Mouse (Mus musculus) small intestine, adult 2 months (tissue): Measurements from ENCODE around the gene Plce1. TPM values are rescaled to one million over a fixed set of nuclear protein-coding genes. Genes with fewer than 3 reads are reported as not detected.

Experiments
- H3K27ac ChIP-seq: fragments of 200-500 bp; 2 replicates; pipeline ENCODE4 v1.5.1; 2012; ENCODE audit warnings: low read depth, low read length, control low read depth, inconsistent platforms; ENCODE audit not compliant: insufficient read depth
- H3K27me3 ChIP-seq: fragments of 200-500 bp; 2 replicates; pipeline ENCODE4 v1.6.1; 2012; ENCODE audit warnings: mild to moderate bottlenecking, moderate library complexity, low read length, inconsistent platforms; ENCODE audit not compliant: control insufficient read depth, insufficient read depth
- H3K36me3 ChIP-seq: fragments of 200-500 bp; 2 replicates; pipeline ENCODE4 v1.6.1; 2012; ENCODE audit warnings: mild to moderate bottlenecking, low read length, control low read depth, inconsistent platforms; ENCODE audit not compliant: control insufficient read depth, insufficient read depth
- H3K4me1 ChIP-seq: fragments of 200-500 bp; 2 replicates; pipeline ENCODE4 v1.6.1; 2012; ENCODE audit warnings: low read length, inconsistent platforms, mixed read lengths; ENCODE audit not compliant: control insufficient read depth, insufficient read depth, insufficient read length
- H3K4me3 ChIP-seq: fragments of 200-500 bp; 2 replicates; pipeline ENCODE4 v1.5.1; 2012; ENCODE audit warnings: low read depth, mild to moderate bottlenecking, control low read depth, inconsistent platforms, low read length, moderate library complexity
- CTCF ChIP-seq: fragments of 200-500 bp; IDR thresholded peaks from 2 replicates; pipeline ENCODE4 v1.5.1; 2012; ENCODE audit warnings: low read depth, mild to moderate bottlenecking, control low read depth, inconsistent platforms, low read length, moderate library complexity, mixed read lengths; ENCODE audit not compliant: insufficient replicate concordance, insufficient read length; ENCODE audit errors: extremely low read depth
- POLR2A ChIP-seq: fragments of 200-500 bp; IDR thresholded peaks from 2 replicates; pipeline ENCODE4 v1.6.1; 2012; ENCODE audit warnings: low read depth, mild to moderate bottlenecking, control low read depth, inconsistent platforms, low read length, moderate library complexity
- WGBS: fragments of 180-500 bp; shearing (Covaris S2); methylation state at CpG from one replicate; pipeline ENCODE4 v1.1.7; 2018; 5-methylcytosine and 5-hydroxymethylcytosine counted together
- polyA plus RNA-seq: library from polyadenylated mRNA; depleted of rRNA; stranded (reverse); fragments of >200 nt; gene quantifications from 2 replicates; pipeline ENCODE4 v1.2.3, GENCODE M21; 2012

Plce1 gene
- polyA plus RNA-seq, 1 experiment, result 2.6 TPM

DNA sequence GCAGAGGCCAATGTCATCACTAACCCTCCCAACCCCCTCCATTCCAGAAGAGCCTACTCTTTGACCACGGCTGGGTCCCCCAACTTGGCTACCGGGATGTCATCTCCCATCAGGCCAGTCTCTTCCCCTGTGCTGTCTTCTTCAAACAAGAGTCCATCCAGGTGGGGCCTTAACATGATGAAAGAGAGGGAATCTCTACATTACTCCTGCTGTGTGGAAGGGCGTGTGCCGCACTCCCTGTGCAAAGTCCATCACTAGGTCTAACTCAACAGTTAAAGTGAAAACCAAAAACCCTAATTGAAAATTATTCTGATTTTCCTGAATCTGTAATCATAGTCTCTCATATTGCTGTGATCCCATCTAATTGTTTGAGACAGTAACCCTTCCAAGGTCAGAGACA, 240.9 kb downstream of the Plce1 start:
- Histone ChIP-seq H3K27me3 (no peaks in the 10 kb centered on the region), H3K36me3 (peaks cover 12% of the 10 kb centered on the region), H3K4me1 (peaks cover 17% of the 10 kb centered on the region), H3K4me3 (no peak overlapping the region), H3K27ac (no peak overlapping the region)
- TF ChIP-seq CTCF, result no peak
- TF ChIP-seq POLR2A, result no peak
- 57% methylated on average over 4 of the region's 4 CpGs for WGBS

GRCm38 (mm10) chr19:38722982-38723381, 242.1 kb downstream of the Plce1 start:
- no peak overlapping the region for H3K4me3 ChIP-seq
- H3K36me3 ChIP-seq, result peaks cover 8% of the 10 kb centered on the region
- no peaks in the 10 kb centered on the region for H3K27me3 ChIP-seq
- WGBS, result 44% methylated on average over 6 of the region's 6 CpGs
- H3K27ac ChIP-seq, result peak overlapping the region; percentile 77
- TF ChIP-seq CTCF (no peak), POLR2A (no peak)
- peaks cover 17% of the 10 kb centered on the region for H3K4me1 ChIP-seq

- Histone ChIP-seq H3K4me1 (peaks cover 17% of the 10 kb centered on the region), H3K27me3 (no peaks in the 10 kb centered on the region), H3K4me3 (no peak overlapping the region), H3K36me3 (peaks cover 11% of the 10 kb centered on the region), H3K27ac (no peak overlapping the region)
- WGBS, result 48% methylated on average over 5 of the region's 5 CpGs
- no peak for TF ChIP-seq CTCF
- TF ChIP-seq POLR2A, result no peak
These were observed 243.1 kb downstream of the Plce1 start for GRCm38 (mm10) chr19:38723969-38724368.

GRCm38 (mm10) chr19:38728842-38729241, 247.9 kb downstream of the Plce1 start:
- no peak overlapping the region for H3K4me3 ChIP-seq
- no peak overlapping the region for H3K27ac ChIP-seq
- H3K27me3 ChIP-seq, result no peaks in the 10 kb centered on the region
- H3K4me1 ChIP-seq, result no peaks in the 10 kb centered on the region
- no peak for TF ChIP-seq CTCF
- no peak for TF ChIP-seq POLR2A
- 66% methylated on average over 6 of the region's 6 CpGs for WGBS
- H3K36me3 ChIP-seq, result peaks cover 12% of the 10 kb centered on the region

DNA sequence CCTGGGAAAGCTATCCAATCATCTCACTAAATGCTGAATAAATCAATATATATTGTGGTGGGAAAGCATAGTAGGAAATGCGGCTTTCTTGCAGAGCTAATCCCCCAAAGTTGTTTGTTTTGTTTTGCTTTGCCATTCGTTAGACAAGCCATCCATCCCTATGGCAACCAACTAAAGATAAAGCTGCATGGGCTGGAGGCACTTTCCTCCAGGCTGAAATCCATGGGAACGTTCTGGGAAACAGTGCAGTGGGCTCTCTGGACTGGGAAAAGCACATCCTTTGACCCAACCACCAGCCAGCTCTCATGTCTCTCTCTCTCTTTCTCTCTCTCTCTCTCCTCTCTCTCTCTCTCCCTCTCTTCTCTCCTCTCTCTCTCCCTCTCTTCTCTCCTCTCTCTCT, 248.4 kb downstream of the Plce1 start:
- peaks cover 12% of the 10 kb centered on the region for H3K36me3 ChIP-seq
- no peak overlapping the region for H3K4me3 ChIP-seq
- no peak overlapping the region for H3K27ac ChIP-seq
- no peaks in the 10 kb centered on the region for H3K27me3 ChIP-seq
- 55% methylated on average over 3 of the region's 3 CpGs for WGBS
- H3K4me1 ChIP-seq, result no peaks in the 10 kb centered on the region
- TF ChIP-seq CTCF, result no peak
- TF ChIP-seq POLR2A, result no peak

DNA sequence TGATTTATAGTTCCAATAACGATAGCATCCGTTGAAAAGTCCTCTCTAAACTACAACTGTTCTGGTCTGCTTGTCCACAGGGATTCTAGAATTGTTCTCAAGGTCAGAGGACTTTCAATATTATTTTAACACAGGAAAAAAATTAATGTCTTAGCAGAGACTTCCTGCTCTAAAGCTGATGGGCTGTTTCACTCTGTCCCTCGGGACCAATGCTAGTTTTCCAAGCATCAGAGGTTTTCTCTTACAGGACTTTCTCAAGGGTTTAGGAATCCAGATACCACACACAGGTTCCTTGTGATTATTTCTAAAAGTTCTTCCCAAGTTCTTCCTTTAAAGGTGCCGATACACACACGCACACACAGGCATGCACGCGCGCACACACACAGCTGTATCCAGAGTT, 263.6 kb downstream of the Plce1 start:
- no peak for TF ChIP-seq POLR2A
- no peak for TF ChIP-seq CTCF
- no peak overlapping the region for H3K4me3 ChIP-seq
- WGBS, result 86% methylated on average over 8 of the region's 8 CpGs
- no peaks in the 10 kb centered on the region for H3K27me3 ChIP-seq
- no peak overlapping the region for H3K27ac ChIP-seq
- H3K4me1 ChIP-seq, result no peaks in the 10 kb centered on the region
- H3K36me3 ChIP-seq, result peaks cover 11% of the 10 kb centered on the region

DNA sequence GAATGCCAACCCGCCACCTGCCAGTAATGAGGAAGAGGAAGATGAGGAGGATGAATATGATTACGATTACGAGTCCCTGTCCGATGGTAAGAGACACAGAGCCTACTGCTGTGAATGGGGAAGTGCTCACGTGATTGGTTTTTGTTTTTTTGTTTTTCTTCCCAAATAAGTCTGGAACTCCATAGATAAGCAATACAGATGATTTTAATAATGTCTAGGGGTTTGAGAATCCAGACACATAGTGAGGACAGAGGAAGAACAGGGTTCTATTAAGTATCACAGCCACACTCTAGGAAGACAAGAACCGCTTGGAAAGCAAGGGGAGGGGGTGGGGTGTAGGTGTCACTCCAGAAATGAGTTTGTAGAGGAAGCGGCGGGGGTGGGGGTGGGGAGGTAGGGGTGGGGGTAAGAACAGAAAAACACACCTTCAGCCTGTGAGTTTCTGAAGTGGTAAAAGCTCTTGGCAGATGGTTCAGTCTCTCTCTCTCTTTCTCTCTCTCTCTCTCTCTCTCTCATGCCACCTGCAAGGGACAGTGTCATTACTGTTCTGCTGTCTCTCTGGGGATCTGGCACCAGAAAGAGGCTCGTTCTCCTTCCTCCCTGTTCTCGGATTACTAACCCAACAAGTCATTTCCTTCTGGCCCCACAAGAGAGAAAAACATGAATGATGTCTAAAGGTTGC, 265.0 kb downstream of the Plce1 start:
- WGBS, result 52% methylated on average over 10 of the region's 10 CpGs
- H3K4me3 ChIP-seq, result no peak overlapping the region
- no peak for TF ChIP-seq POLR2A
- TF ChIP-seq CTCF, result no peak
- peaks cover 13% of the 10 kb centered on the region for H3K36me3 ChIP-seq
- H3K27ac ChIP-seq, result no peak overlapping the region
- H3K4me1 ChIP-seq, result no peaks in the 10 kb centered on the region
- H3K27me3 ChIP-seq, result no peaks in the 10 kb centered on the region
